Mouse (Mus musculus) bone marrow, adult 2 months (tissue): Measurements from ENCODE around the gene Ackr3.

Experiments
- CTCF ChIP-seq: fragments of 200-500 bp; IDR thresholded peaks from 2 replicates; pipeline ENCODE4 v1.5.1; 2011; ENCODE audit warnings: low read length, control low read depth; ENCODE audit not compliant: control insufficient read depth, insufficient read depth
- POLR2A ChIP-seq: fragments of 200-500 bp; IDR thresholded peaks from 2 replicates; pipeline ENCODE4 v1.6.1; 2011; ENCODE audit warnings: low read depth, mild to moderate bottlenecking, control low read depth, low read length, borderline replicate concordance; ENCODE audit not compliant: control insufficient read depth

- TF ChIP-seq CTCF (peak; percentile 27; the same call in 1 of the 2 replicates), POLR2A (no peak)
Observed at GRCm38 (mm10) chr1:90203783-90204690, at the start of gene Ackr3.
